Mouse (Mus musculus): Measurements from ENCODE around the gene Cisd1. TPM values are rescaled to one million over a fixed set of nuclear protein-coding genes. Genes with fewer than 3 reads are reported as not detected.

The Cisd1 gene
- polyA plus RNA-seq (2015; fragmentation: Illumina TruSeq; extraction: RNeasy Lipid Tissue Mini Kit (QIAGEN cat#74804); ENCODE audit: insufficient read depth, low replicate concordance): 14.6 TPM

DNA sequence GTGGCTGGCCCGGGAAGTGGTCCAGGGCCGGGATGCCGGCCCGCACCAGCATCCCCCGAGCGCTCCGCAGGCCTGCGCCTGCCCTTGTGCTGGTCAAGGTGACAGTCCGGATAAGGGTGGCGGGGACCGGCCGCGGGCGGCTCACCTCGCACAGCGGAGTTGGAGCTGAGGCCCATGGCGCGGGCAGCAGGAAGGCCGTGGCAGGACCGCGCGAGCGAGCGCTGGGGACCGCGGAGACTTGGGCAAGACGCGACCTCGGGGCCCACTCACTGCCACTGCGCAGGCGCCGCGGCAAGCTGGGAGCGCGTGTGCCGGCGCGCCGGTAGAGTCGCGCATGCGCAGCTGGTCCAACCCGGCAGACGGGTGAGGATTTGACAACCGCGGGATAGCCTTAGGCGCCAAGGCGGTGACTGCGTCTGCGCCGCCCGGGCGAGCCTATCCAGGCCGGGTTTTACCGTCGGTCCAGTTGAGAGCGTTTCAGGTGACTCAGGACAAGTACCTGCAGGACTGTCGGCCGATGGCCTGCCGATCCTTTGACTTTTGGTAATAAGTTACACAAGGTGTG, at the start of gene Cisd1:
TSS of gene Cisd1 (minus strand) at position 376 of the 565 bp plus-strand sequence.

DNA sequence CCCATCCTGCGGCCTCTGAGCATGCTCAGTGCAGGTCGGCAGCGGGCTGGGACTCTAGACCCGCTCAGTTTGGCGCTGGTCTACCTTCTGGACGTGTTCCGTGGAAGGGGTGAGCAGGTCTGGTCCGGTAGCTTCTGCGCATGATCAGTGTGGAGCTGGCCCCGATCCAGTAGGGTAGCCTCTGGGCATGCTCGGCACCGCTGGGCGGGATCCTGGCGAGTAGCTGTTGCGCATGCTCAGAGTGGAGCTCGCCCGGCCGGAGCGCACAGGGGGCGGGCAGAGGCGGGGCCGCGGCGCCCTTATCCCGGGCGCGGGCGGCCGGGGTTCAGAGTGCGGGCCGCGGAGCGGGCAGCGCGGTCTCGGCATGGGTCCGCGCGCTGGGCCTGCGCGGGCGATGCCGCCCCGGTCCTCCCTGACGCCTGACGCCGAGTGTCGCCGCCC, 2.8 kb upstream of the Cisd1 start, which contains the start of gene Ipmk:
TSS of gene Ipmk (plus strand) at position 255 of the 441 bp plus-strand sequence.

DNA sequence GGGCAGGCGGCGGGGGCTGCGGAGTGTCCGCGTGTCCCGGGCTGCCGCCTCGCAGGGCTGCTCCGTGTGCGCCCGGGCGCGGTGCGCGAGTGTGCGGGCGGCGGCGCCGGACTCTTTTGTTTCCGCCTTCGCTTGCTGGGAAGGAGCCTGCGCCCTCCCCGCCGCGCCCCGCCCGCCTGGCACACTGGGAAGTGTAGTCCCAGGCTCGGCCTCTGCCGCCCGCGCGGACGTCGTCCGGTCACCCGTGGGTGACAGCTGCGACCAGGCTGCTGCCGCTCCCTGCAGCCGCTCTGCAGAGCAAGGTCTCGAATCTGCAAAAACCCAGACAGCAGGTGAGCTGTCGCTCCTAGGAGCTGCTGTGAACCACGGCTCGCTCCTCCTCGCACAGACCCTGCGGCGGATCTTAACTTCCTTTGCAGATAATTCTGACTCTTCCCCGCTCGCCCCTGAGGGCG, 59.6 kb downstream of the Cisd1 start, which contains the start of gene Ube2d1:
TSS of gene Ube2d1 (minus strand) at position 137 of the 455 bp plus-strand sequence.

Other genes with a start within 250 kb of the Cisd1 start
- 8.1 TPM for gene Bicc1, start 185.3 kb downstream of the Cisd1 start, polyA plus RNA-seq (2015; fragmentation: Illumina TruSeq; extraction: RNeasy Lipid Tissue Mini Kit (QIAGEN cat#74804); ENCODE audit: insufficient read depth, low replicate concordance)
- 167 TPM for gene Tfam, start 106.7 kb downstream of the Cisd1 start, polyA plus RNA-seq (2015; fragmentation: Illumina TruSeq; extraction: RNeasy Lipid Tissue Mini Kit (QIAGEN cat#74804); ENCODE audit: insufficient read depth, low replicate concordance)
- gene Ube2d1, start 59.7 kb downstream of the Cisd1 start, polyA plus RNA-seq (2015; fragmentation: Illumina TruSeq; extraction: RNeasy Lipid Tissue Mini Kit (QIAGEN cat#74804); ENCODE audit: insufficient read depth, low replicate concordance): 126 TPM
- gene Ipmk, start 2.8 kb upstream of the Cisd1 start, polyA plus RNA-seq (2015; fragmentation: Illumina TruSeq; extraction: RNeasy Lipid Tissue Mini Kit (QIAGEN cat#74804); ENCODE audit: insufficient read depth, low replicate concordance): 19.0 TPM

All from spleen, adult 10 weeks (tissue).